Mouse (Mus musculus) neural tube, embryonic 13.5 days (tissue): ENCODE data around the gene Fgfr2. TPM values are rescaled to one million over a fixed set of nuclear protein-coding genes. Genes with fewer than 3 reads are reported as not detected.
A peak's percentile ranks its signal among the peaks of the same experiment; 100 is the strongest.

ENCODE experiments used
- ATAC-seq: fragments of 200-750 bp; cut with Nextera tagmentation; 2 replicates; pipeline ENCODE4 v1.8.0; 2017; ENCODE audit warnings: low read depth, mild to moderate bottlenecking, moderate TSS enrichment, moderate library complexity
- H3K27ac ChIP-seq: fragments of 300-500 bp; sonication (generic); replicated peaks from 2 replicates; pipeline ENCODE4 v1.5.1; 2015; ENCODE audit warnings: moderate library complexity, mild to moderate bottlenecking, inconsistent platforms
- H3K27me3 ChIP-seq: fragments of 300-500 bp; sonication (generic); 2 replicates; pipeline ENCODE4 v1.6.1; 2015; ENCODE audit warnings: mild to moderate bottlenecking, inconsistent platforms
- H3K36me3 ChIP-seq: fragments of 300-500 bp; sonication (generic); 2 replicates; pipeline ENCODE4 v1.6.1; 2015; ENCODE audit warnings: mild to moderate bottlenecking, inconsistent platforms
- H3K4me1 ChIP-seq: fragments of 300-500 bp; sonication (generic); replicated peaks from 2 replicates; pipeline ENCODE4 v1.6.1; 2015; ENCODE audit warnings: inconsistent platforms
- H3K4me2 ChIP-seq: fragments of 300-500 bp; sonication (generic); 2 replicates; pipeline ENCODE4 v1.6.1; 2015; ENCODE audit warnings: inconsistent platforms, mild to moderate bottlenecking, moderate library complexity
- H3K4me3 ChIP-seq: fragments of 300-500 bp; sonication (generic); 2 replicates; pipeline ENCODE4 v1.5.1; 2015; ENCODE audit warnings: mild to moderate bottlenecking, inconsistent platforms
- H3K9ac ChIP-seq: fragments of 300-500 bp; sonication (generic); 2 replicates; pipeline ENCODE4 v1.6.1; 2015; ENCODE audit warnings: moderate library complexity, mild to moderate bottlenecking, inconsistent platforms
- H3K9me3 ChIP-seq: fragments of 300-500 bp; sonication (generic); 2 replicates; pipeline ENCODE4 v1.6.1; 2016; ENCODE audit warnings: inconsistent platforms
- WGBS: fragments of 180-500 bp; shearing (Covaris S2); methylation state at CpG from one replicate; pipeline ENCODE4 v1.1.7; 2015; 5-methylcytosine and 5-hydroxymethylcytosine counted together
- polyA plus RNA-seq: library from polyadenylated mRNA; unstranded; fragments of >200 nt; fragmentation: Nextera tagmentation; extraction: Ambion mirVana; gene quantifications from 2 replicates; pipeline ENCODE4 v1.2.1, GENCODE M21; 2015

The Fgfr2 gene
- polyA plus RNA-seq, 1 experiment from 2014 or later = 22.9 TPM

- H3K9ac ChIP-seq = no peak overlapping the region
- WGBS = 77% methylated on average over 3 of the region's 3 CpGs
- H3K9me3 ChIP-seq = no peaks in the 10 kb centered on the region
- no peaks in the 10 kb centered on the region for H3K27me3 ChIP-seq
- no peak overlapping the region for H3K4me2 ChIP-seq
- ATAC-seq = no peak
- H3K4me3 ChIP-seq = no peak overlapping the region
- H3K27ac ChIP-seq = no peak overlapping the region
- peaks cover 4% of the 10 kb centered on the region for H3K4me1 ChIP-seq
- H3K36me3 ChIP-seq = no peaks in the 10 kb centered on the region
These were observed 2137.4 kb downstream of the Fgfr2 start for GRCm38 (mm10) chr7:130985716-130986115.

DNA sequence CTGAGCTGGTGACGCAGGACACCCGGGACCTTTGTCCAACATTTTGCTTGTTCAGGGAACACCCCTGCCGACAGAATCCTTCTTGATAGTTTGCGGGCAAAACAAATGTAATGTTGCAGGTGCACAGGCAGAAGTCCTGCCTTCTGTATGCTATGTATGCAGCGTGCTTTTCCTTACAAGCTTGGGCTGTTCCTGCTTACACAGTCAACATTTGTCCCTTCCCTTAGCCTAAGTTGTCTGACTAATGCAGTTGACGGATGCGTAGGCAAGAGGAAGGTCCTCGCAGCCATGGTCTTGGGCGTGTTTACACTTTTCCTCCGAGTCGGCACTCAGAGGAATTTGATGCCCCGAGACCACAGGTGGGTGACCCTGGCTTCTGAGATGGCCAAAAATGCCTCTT is 2138.0 kb downstream of the Fgfr2 start:
- no peaks in the 10 kb centered on the region for H3K27me3 ChIP-seq
- WGBS = 87% methylated on average over 12 of the region's 12 CpGs
- ATAC-seq = no peak
- no peak overlapping the region for H3K4me3 ChIP-seq
- H3K9ac ChIP-seq = no peak overlapping the region
- no peak overlapping the region for H3K4me2 ChIP-seq
- no peaks in the 10 kb centered on the region for H3K9me3 ChIP-seq
- H3K27ac ChIP-seq = no peak overlapping the region
- H3K4me1 ChIP-seq = peaks cover 4% of the 10 kb centered on the region
- H3K36me3 ChIP-seq = no peaks in the 10 kb centered on the region

- no peaks in the 10 kb centered on the region for H3K9me3 ChIP-seq
- H3K27ac ChIP-seq = no peak overlapping the region
- H3K27me3 ChIP-seq = no peaks in the 10 kb centered on the region
- H3K4me3 ChIP-seq = no peak overlapping the region
- 81% methylated on average over 7 of the region's 7 CpGs for WGBS
- H3K36me3 ChIP-seq = no peaks in the 10 kb centered on the region
- no peak overlapping the region for H3K4me2 ChIP-seq
- no peak for ATAC-seq
- H3K9ac ChIP-seq = no peak overlapping the region
- H3K4me1 ChIP-seq = peaks cover 4% of the 10 kb centered on the region
These were observed 2138.9 kb downstream of the Fgfr2 start for GRCm38 (mm10) chr7:130984294-130984693.

GRCm38 (mm10) chr7:130982881-130983280 is 2140.3 kb downstream of the Fgfr2 start:
- H3K27ac ChIP-seq = no peak overlapping the region
- H3K9me3 ChIP-seq = no peaks in the 10 kb centered on the region
- no peak for ATAC-seq
- no peak overlapping the region for H3K4me3 ChIP-seq
- H3K36me3 ChIP-seq = no peaks in the 10 kb centered on the region
- WGBS = 74% methylated on average over 3 of the region's 3 CpGs
- H3K27me3 ChIP-seq = no peaks in the 10 kb centered on the region
- H3K9ac ChIP-seq = no peak overlapping the region
- no peak overlapping the region for H3K4me2 ChIP-seq
- H3K4me1 ChIP-seq = peaks cover 8% of the 10 kb centered on the region

GRCm38 (mm10) chr7:130982371-130982770 is 2140.8 kb downstream of the Fgfr2 start:
- Histone ChIP-seq H3K36me3 (no peaks in the 10 kb centered on the region), H3K9ac (no peak overlapping the region), H3K27ac (no peak overlapping the region), H3K27me3 (no peaks in the 10 kb centered on the region), H3K9me3 (no peaks in the 10 kb centered on the region), H3K4me2 (no peak overlapping the region), H3K4me3 (no peak overlapping the region), H3K4me1 (peaks cover 13% of the 10 kb centered on the region)
- no peak for ATAC-seq
- whole genome bisulfite sequencing = 44% methylated on average over 4 of the region's 4 CpGs

DNA sequence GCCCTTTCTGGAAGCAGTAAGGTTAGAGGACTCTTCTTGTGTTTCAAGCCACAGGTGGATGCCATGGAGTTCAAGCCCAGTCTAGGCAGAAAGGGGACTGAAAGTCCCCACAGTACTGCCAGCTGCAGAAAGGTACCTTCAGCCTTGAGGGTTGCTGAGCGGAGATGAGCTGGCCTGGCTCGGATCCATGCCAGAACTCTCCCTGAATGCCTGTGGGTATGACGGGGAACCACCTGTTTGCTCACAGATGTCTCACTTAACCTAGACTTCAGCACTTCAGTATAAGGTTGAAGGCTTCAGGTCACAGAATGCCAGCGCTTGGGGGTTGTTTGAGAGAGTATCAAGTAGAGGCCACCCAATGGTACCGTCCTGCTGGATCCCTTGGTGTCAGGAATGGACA is 2143.0 kb downstream of the Fgfr2 start:
- WGBS = 94% methylated on average over 5 of the region's 5 CpGs

DNA sequence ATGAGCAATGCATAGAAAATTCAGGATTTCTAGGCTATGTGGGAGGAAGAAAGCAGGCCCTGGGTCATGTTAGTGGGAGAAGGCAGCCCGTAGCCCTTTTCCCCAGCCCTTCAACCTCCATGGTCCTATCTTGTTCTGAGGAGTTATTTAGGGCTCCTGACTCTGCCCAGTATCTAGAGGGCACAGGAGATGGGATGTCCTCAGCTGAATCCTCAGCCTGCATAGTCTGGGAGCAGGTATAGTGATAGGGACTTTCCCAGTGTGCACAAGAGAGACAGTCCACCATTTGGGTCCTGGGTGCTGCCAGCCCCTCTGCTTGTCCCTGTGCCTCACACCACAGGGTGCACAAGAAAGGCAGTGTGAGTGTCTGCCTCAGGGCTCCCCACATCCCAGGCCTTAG is 2144.6 kb downstream of the Fgfr2 start:
- Histone ChIP-seq H3K9me3 (no peaks in the 10 kb centered on the region), H3K27ac (no peak overlapping the region), H3K4me1 (peaks cover 19% of the 10 kb centered on the region), H3K4me2 (no peak overlapping the region), H3K4me3 (no peak overlapping the region), H3K27me3 (no peaks in the 10 kb centered on the region), H3K36me3 (no peaks in the 10 kb centered on the region), H3K9ac (no peak overlapping the region)
- WGBS = 92% methylated on average over 1 of the region's 1 CpGs
- ATAC-seq = no peak

More for the DNA sequence above, 2143.0 kb downstream of the Fgfr2 start:
- H3K4me2 ChIP-seq = no peak overlapping the region
- no peak overlapping the region for H3K9ac ChIP-seq
- H3K27me3 ChIP-seq = no peaks in the 10 kb centered on the region
- H3K4me3 ChIP-seq = no peak overlapping the region
- ATAC-seq = no peak
- H3K27ac ChIP-seq = no peak overlapping the region
- no peaks in the 10 kb centered on the region for H3K9me3 ChIP-seq
- peaks cover 22% of the 10 kb centered on the region for H3K4me1 ChIP-seq
- H3K36me3 ChIP-seq = no peaks in the 10 kb centered on the region

- peak; percentile 75 for ATAC-seq
- no peaks in the 10 kb centered on the region for H3K36me3 ChIP-seq
- H3K27ac ChIP-seq = no peak overlapping the region
- H3K9me3 ChIP-seq = no peaks in the 10 kb centered on the region
- no peak overlapping the region for H3K9ac ChIP-seq
- H3K4me1 ChIP-seq = peaks cover 17% of the 10 kb centered on the region
- H3K27me3 ChIP-seq = no peaks in the 10 kb centered on the region
- WGBS = 64% methylated on average over 5 of the region's 5 CpGs
- no peak overlapping the region for H3K4me2 ChIP-seq
- H3K4me3 ChIP-seq = no peak overlapping the region
These were observed 2145.2 kb downstream of the Fgfr2 start for GRCm38 (mm10) chr7:130977794-130978521.

DNA sequence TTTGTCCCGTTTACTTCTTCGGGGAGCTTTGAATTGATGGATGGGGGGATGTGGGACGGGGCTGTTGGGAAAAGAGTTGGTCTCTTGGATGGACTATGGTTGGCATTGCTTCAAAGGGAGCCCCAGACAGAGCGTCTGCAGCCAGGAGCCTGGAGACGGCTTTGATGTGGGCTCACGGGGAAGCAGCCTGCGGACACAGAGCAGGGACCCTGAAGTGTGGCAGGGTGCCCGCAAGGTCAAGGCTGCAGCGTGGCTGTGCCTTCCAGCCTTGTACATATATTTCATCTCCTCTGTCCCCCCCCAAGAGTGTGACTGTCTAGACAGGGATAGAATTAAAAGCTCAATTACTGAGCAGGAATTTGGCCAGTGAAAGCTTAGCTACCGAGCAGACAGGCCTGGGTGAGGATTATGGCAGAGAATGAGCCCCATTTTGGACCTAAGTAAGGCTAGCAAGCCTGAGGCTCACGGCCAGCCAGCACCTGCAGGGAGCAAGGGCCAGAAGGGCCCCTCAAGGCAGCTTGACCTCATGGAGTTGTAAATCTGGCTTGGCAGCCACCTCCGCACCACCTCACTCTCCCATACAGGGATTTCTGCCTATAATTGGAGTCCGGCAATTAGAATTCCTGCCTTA is 2146.7 kb downstream of the Fgfr2 start:
- ATAC-seq = no peak
- Histone ChIP-seq H3K4me3 (no peak overlapping the region), H3K9ac (no peak overlapping the region), H3K4me1 (peaks cover 17% of the 10 kb centered on the region), H3K4me2 (no peak overlapping the region), H3K9me3 (no peaks in the 10 kb centered on the region), H3K27me3 (no peaks in the 10 kb centered on the region), H3K27ac (no peak overlapping the region), H3K36me3 (no peaks in the 10 kb centered on the region)
- 49% methylated on average over 13 of the region's 13 CpGs for WGBS

DNA sequence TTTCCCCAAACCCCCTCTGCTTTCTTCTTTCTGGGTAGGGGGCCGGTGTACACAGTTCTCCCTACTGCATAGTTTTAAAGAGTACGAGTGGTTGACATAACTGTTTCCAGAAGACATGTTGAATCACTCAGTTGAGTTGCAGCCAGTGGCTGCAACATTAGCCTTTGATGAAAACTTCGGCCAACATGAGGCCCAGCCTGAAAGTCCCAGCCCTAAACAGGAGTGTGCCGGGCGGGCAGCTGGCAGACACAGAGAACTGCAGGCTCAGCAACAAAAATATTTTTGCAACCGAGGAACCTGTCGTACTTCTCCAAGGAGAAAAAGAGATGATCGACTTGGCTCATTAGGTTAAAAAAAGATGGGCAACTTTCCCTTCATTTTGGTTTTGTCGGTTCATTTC is 2150.4 kb downstream of the Fgfr2 start:
- WGBS = 81% methylated on average over 9 of the region's 9 CpGs
- H3K9ac ChIP-seq = no peak overlapping the region
- H3K27ac ChIP-seq = no peak overlapping the region
- H3K9me3 ChIP-seq = no peaks in the 10 kb centered on the region
- peaks cover 13% of the 10 kb centered on the region for H3K4me1 ChIP-seq
- no peaks in the 10 kb centered on the region for H3K27me3 ChIP-seq
- no peak overlapping the region for H3K4me3 ChIP-seq
- no peak overlapping the region for H3K4me2 ChIP-seq
- no peaks in the 10 kb centered on the region for H3K36me3 ChIP-seq
- ATAC-seq = no peak

DNA sequence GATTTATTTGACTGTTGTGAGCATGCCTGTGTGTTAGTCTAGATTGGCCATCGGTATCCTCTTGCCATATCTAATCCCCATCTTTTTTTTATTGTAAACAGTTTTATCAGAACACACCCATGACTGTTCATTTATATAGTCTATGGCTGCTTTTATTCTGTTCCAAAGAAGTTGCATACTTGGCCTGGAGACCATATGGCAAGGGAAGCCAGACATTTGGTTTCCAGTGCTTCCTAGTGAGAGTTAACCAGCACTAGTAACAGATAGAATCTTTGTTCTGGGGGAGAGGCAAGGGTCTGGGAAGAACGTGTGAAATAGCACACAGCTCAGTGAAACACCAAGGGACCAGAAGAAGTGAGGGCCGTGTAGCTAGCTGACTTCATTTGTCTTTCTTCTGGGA is 2153.6 kb downstream of the Fgfr2 start:
- Histone ChIP-seq H3K4me2 (no peak overlapping the region), H3K4me1 (peaks cover 18% of the 10 kb centered on the region), H3K27me3 (no peaks in the 10 kb centered on the region), H3K9me3 (no peaks in the 10 kb centered on the region), H3K27ac (no peak overlapping the region), H3K4me3 (no peak overlapping the region), H3K9ac (no peak overlapping the region), H3K36me3 (no peaks in the 10 kb centered on the region)
- WGBS = 67% methylated on average over 3 of the region's 3 CpGs
- no peak for ATAC-seq

DNA sequence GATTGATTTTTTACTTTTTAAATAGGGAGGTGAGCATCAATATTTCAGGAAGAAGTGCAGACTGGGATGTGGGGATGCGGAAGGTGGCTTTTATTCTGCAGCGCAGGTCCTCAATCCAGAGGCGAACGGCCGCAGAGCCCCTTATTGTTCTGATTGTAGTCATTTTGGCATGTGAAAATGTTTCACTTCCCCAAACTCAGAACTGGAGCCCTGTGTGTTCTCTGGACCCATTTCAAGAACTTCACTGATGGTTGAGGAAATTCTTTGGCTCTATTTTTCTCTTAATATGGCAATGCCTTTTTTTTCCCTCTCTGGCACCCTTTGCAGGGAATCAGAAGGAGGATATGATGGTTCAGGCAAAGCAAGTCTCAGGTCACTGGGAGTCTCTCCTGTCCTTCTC is 2154.1 kb downstream of the Fgfr2 start:
- Histone ChIP-seq H3K4me2 (no peak overlapping the region), H3K9ac (no peak overlapping the region), H3K27ac (no peak overlapping the region), H3K4me3 (no peak overlapping the region), H3K36me3 (no peaks in the 10 kb centered on the region), H3K9me3 (no peaks in the 10 kb centered on the region), H3K27me3 (no peaks in the 10 kb centered on the region), H3K4me1 (peaks cover 19% of the 10 kb centered on the region)
- no peak for ATAC-seq
- WGBS = 89% methylated on average over 5 of the region's 5 CpGs

DNA sequence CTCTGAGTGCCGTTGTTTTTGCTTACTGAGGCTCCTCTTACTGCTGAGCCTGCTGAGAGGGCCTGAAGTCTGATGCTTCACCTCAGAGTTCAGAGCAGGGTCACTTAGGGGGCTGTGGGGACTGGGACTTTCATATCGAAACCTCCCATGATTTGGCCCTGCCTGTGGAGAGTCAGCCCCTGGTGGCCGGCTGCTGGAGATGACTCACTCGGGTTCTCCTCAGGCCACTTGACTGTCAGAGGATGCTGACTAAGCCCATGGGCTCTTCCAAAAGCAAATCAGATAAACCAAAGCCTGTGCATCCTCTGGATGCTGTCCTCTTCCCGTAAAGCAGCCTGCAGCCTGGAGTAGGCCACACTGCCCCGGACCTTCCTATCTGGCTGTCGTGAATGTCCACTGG is 2154.6 kb downstream of the Fgfr2 start:
- H3K27me3 ChIP-seq = no peaks in the 10 kb centered on the region
- H3K4me1 ChIP-seq = peaks cover 19% of the 10 kb centered on the region
- H3K4me3 ChIP-seq = no peak overlapping the region
- ATAC-seq = no peak
- WGBS = 70% methylated on average over 7 of the region's 7 CpGs
- no peak overlapping the region for H3K27ac ChIP-seq
- no peaks in the 10 kb centered on the region for H3K9me3 ChIP-seq
- H3K36me3 ChIP-seq = no peaks in the 10 kb centered on the region
- no peak overlapping the region for H3K4me2 ChIP-seq
- H3K9ac ChIP-seq = no peak overlapping the region
